Mouse (Mus musculus): ENCODE data around the gene Nprl3. TPM values are rescaled to one million over a fixed set of nuclear protein-coding genes. Genes with fewer than 3 reads are reported as not detected.
"Not testable (repeated sequence)": the region's sequence is repeated elsewhere in the genome, so short reads cannot be mapped to it uniquely, and the experiment has no call there.

Nprl3 gene
- polyA plus RNA-seq, 1 experiment from 2014 or later, result 51.4 TPM

DNA sequence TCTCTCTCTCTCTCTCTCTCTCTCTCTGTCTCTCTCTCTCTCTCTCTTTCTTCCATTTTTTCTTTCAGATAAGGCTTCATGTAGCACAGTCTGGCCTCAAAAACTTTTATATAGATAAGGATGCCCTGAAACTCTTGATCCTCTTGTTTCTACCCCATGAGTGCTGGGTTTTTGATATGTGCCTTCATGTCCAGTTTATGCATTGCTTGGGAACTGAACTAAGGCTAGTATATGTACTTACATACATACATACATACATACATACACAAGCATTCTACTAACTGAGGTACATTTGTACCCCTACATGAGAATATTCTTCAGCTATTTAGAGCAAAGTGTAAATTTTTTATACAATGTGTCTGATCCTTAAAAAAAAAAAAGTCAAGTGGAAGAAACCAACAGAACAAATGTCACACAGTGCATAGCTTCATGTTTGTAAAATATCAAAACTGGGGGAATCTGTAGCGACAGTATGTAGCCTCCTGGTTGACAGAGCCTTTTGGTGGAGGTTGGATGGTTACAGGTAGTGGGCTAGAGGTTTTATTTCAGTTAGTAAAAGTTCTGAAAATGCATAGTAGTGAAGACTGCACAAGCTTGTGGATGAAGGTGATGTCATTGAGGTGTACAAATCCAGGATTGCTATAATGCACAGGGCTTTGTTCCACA, 30.5 kb upstream of the Nprl3 start:
- WGBS, result 92% methylated on average over 1 of the region's 1 CpGs
- ATAC-seq (replicated peaks), result no peak
- no peaks in the 10 kb centered on the region for H3K36me3 ChIP-seq

GRCm38 (mm10) chr11:32297417-32297816, 29.9 kb upstream of the Nprl3 start:
- not testable (repeated sequence) for H3K4me2 ChIP-seq (replicated peaks); H3K27ac ChIP-seq (replicated peaks); H3K36me3 ChIP-seq; H3K9ac ChIP-seq (replicated peaks); H3K4me1 ChIP-seq; H3K4me3 ChIP-seq; ATAC-seq (replicated peaks); H3K9me3 ChIP-seq; H3K27me3 ChIP-seq
- 43% methylated on average over 2 of the region's 2 CpGs for WGBS

More for the DNA sequence above, 30.5 kb upstream of the Nprl3 start:
- H3K9me3 ChIP-seq, result no peaks in the 10 kb centered on the region
- no peak overlapping the region for H3K27ac ChIP-seq (replicated peaks)
- no peaks in the 10 kb centered on the region for H3K27me3 ChIP-seq
- H3K4me2 ChIP-seq (replicated peaks), result no peak overlapping the region
- H3K4me3 ChIP-seq, result no peak overlapping the region
- H3K9ac ChIP-seq (replicated peaks), result no peak overlapping the region
- peaks cover 5% of the 10 kb centered on the region; the same call in 1 of the 2 replicates for H3K4me1 ChIP-seq

DNA sequence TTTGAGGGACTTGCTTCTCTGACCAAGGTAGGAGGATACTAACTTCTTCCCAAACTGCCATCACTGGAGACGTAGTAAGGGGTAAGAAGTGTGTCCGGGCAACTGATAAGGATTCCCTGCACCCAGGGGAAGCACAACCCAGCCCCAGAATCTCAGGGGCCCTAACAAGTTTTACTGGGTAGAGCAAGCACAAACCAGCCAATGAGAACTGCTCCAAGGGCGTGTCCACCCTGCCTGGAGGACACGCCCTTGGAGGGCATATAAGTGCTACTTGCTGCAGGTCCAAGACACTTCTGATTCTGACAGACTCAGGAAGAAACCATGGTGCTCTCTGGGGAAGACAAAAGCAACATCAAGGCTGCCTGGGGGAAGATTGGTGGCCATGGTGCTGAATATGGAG, 28.7 kb upstream of the Nprl3 start, which contains the start of gene Hba-a2:
Hba-a2 (plus strand) TSS at position 287 of the 400 bp plus-strand sequence.
- H3K4me3 ChIP-seq; H3K4me2 ChIP-seq (replicated peaks); H3K4me1 ChIP-seq; H3K27me3 ChIP-seq; H3K9ac ChIP-seq (replicated peaks); H3K27ac ChIP-seq (replicated peaks); H3K9me3 ChIP-seq; ATAC-seq (replicated peaks); H3K36me3 ChIP-seq: not testable (repeated sequence)
- WGBS, result no CpG with 5 or more reads among the region's 4 CpGs

- H3K4me2 ChIP-seq (replicated peaks); ATAC-seq (replicated peaks); H3K27ac ChIP-seq (replicated peaks); H3K36me3 ChIP-seq; H3K4me1 ChIP-seq; H3K4me3 ChIP-seq; H3K27me3 ChIP-seq; H3K9me3 ChIP-seq; H3K9ac ChIP-seq (replicated peaks): not testable (repeated sequence)
- 72% methylated on average over 3 of the region's 3 CpGs for WGBS
Observed at GRCm38 (mm10) chr11:32293479-32293878, 26.0 kb upstream of the Nprl3 start.

DNA sequence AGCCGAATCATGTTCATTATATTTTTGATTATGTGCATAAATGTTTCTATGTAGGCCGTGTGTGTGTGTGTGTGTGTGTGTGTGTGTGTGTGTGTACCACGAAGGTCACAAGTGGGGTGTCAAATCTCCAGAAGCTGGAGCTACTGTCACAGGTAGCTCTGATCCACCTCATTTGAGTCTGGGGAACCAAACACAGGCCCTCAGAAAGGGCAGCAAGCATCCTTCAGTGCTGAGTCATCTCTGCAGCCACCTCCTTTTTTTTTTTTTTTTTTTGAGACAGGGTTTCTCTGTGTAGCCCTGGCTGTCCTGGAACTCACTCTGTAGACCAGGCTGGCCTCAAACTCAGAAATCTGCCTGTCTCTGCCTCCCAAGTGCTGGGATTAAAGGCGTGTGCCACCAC, 25.3 kb upstream of the Nprl3 start:
- not testable (repeated sequence) for H3K4me3 ChIP-seq; H3K9ac ChIP-seq (replicated peaks); ATAC-seq (replicated peaks); H3K4me1 ChIP-seq; H3K27ac ChIP-seq (replicated peaks); H3K27me3 ChIP-seq; H3K9me3 ChIP-seq; H3K4me2 ChIP-seq (replicated peaks); H3K36me3 ChIP-seq
- 84% methylated on average over 4 of the region's 4 CpGs for WGBS

GRCm38 (mm10) chr11:32287493-32287825, 20.0 kb upstream of the Nprl3 start:
- Histone ChIP-seq H3K4me2 (replicated peaks) (peak overlapping the region; percentile 50), H3K4me1 (no peaks in the 10 kb centered on the region), H3K9me3 (no peaks in the 10 kb centered on the region), H3K27me3 (no peaks in the 10 kb centered on the region; the same call in 1 of the 2 replicates), H3K4me3 (peak overlapping the region; percentile 37; the same call in 1 of the 2 replicates), H3K9ac (replicated peaks) (no peak overlapping the region), H3K36me3 (no peaks in the 10 kb centered on the region), H3K27ac (replicated peaks) (no peak overlapping the region)
- WGBS, result 70% methylated on average over 9 of the region's 9 CpGs
- no peak for ATAC-seq (replicated peaks)

DNA sequence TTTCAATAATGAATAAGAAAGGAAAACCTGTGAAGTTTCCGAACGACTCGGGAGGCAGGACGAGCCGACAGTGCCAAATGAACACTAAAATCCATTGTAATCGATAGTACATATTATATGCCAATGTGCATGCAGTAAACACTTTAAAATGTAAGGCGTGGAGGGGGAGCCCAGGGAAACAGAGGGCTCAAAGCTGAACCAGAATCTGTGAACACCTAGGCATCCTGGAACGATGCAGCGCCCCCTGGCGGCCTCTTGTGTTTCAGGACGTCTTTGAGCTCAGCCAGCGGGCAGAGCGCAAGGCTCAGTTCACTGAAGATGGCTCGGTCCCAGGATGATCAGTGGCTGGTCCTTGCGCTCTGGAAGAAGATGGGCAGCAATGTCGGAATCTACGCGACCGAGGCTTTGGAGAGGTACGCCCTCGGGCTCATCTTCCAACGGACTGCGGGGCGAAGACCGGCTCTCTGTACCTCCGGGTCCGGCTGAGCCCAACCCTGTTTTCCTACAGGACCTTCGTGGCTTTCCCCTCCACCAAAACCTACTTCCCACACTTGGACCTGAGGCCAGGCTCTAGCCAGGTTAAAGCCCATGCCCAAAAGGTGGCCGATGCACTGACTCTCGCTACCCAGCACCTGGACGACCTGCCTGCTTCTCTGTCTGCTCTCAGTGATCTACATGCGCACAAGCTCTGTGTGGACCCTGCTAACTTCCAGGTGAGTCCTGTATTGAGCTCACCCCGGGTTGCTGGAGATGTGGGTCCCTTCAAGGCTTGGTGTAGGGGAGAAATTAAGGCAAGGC, 19.4 kb upstream of the Nprl3 start, which contains the start of gene Hbq1b:
Hbq1b (plus strand) TSS at position 271 of the 798 bp plus-strand sequence.
- peak; percentile 84 for ATAC-seq (replicated peaks)
- not testable (repeated sequence) for H3K27me3 ChIP-seq; H3K36me3 ChIP-seq; H3K9me3 ChIP-seq; H3K27ac ChIP-seq (replicated peaks); H3K4me1 ChIP-seq
- peak within 1 kb of the TSS; percentile 41; the same call in 1 of the 2 replicates for H3K9ac ChIP-seq (replicated peaks)
- 20% methylated on average over 32 of the region's 33 CpGs for WGBS
- H3K4me2 ChIP-seq (replicated peaks), result peak within 1 kb of the TSS; percentile 50
- H3K4me3 ChIP-seq, result peak within 1 kb of the TSS; percentile 37

GRCm38 (mm10) chr11:32285887-32286286, 18.4 kb upstream of the Nprl3 start:
- H3K4me2 ChIP-seq (replicated peaks); H3K27ac ChIP-seq (replicated peaks); H3K36me3 ChIP-seq; H3K27me3 ChIP-seq; H3K4me3 ChIP-seq; H3K9me3 ChIP-seq; H3K4me1 ChIP-seq; H3K9ac ChIP-seq (replicated peaks): not testable (repeated sequence)
- ATAC-seq (replicated peaks), result 0 out of 2 replicates have a peak, but pooled peaks have one; percentile 13

DNA sequence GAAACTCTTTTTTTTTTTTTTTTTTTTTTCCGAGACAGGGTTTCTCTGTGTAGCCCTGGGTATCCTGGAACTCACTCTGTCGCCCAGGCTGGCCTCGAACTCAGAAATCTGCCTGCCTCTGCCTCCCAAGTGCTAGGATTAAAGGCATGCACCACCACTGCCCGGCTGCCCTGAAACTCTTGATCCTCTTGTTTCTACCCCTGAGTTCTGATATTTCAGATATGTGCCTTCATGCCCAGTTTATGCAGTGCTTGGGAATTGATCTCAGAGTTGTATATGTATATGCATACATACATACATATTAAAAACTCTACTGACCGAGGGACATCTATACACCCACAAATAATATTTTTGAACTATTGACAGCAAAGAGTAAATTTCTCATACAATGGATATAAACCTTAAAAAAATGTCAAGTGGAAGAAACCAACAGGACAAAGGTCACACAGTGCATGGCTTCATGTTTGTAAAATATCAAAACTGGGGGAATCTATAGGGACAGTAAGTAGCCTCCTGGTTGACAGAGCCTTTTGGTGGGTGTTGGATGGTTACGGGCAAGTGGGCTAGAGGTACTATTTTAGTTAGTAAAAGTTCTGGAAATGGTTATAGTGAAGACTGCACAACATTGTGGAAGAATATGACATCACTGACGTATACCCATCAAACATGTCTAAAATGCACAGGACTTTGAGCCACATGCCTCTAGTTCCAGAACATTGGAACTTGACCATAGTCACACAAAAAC, 17.7 kb upstream of the Nprl3 start:
- Histone ChIP-seq H3K27me3 (no peaks in the 10 kb centered on the region; the same call in 1 of the 2 replicates), H3K4me1 (no peaks in the 10 kb centered on the region), H3K4me2 (replicated peaks) (no peak overlapping the region), H3K36me3 (no peaks in the 10 kb centered on the region), H3K9me3 (no peaks in the 10 kb centered on the region), H3K4me3 (no peak overlapping the region), H3K27ac (replicated peaks) (no peak overlapping the region), H3K9ac (replicated peaks) (no peak overlapping the region)
- 83% methylated on average over 7 of the region's 7 CpGs for WGBS
- no peak for ATAC-seq (replicated peaks)

GRCm38 (mm10) chr11:32284582-32284981, 17.1 kb upstream of the Nprl3 start:
- ATAC-seq (replicated peaks); H3K4me1 ChIP-seq; H3K9me3 ChIP-seq; H3K27me3 ChIP-seq; H3K4me3 ChIP-seq; H3K36me3 ChIP-seq; H3K4me2 ChIP-seq (replicated peaks); H3K9ac ChIP-seq (replicated peaks); H3K27ac ChIP-seq (replicated peaks): not testable (repeated sequence)
- WGBS, result 62% methylated on average over 2 of the region's 2 CpGs

DNA sequence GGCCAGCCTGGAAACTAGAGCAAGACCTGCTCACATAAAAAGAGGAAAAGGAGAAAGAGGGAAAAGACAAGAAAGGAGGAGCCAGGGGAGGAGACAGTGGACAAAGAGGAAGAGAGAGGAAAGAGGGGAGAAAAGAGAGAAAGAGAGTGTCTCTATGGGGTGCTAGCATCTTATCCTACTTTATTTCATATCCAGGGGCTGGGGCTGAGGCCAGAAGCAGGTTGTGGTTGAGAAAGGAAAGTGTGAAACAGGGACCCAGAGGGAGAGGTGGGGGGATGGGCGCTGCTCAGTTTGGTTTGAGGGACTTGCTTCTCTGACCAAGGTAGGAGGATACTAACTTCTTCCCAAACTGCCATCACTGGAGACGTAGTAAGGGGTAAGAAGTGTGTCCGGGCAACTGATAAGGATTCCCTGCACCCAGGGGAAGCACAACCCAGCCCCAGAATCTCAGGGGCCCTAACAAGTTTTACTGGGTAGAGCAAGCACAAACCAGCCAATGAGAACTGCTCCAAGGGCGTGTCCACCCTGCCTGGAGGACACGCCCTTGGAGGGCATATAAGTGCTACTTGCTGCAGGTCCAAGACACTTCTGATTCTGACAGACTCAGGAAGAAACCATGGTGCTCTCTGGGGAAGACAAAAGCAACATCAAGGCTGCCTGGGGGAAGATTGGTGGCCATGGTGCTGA, 15.7 kb upstream of the Nprl3 start, which contains the start of gene Hba-a1:
Hba-a1 (plus strand) TSS at position 421 of the 687 bp plus-strand sequence.
- H3K4me1 ChIP-seq; H3K9me3 ChIP-seq; H3K27me3 ChIP-seq; H3K9ac ChIP-seq (replicated peaks); H3K4me3 ChIP-seq; ATAC-seq (replicated peaks); H3K27ac ChIP-seq (replicated peaks); H3K36me3 ChIP-seq; H3K4me2 ChIP-seq (replicated peaks): not testable (repeated sequence)
- 42% methylated on average over 1 of the region's 5 CpGs for WGBS
